Mouse (Mus musculus): Measurements from ENCODE around the gene Trp63. TPM values are rescaled to one million over a fixed set of nuclear protein-coding genes. Genes with fewer than 3 reads are reported as not detected.
"Not testable (repeated sequence)": the region's sequence is repeated elsewhere in the genome, so short reads cannot be mapped to it uniquely, and the experiment has no call there.

Gene Trp63
- 0.11 and 0.15 TPM in 2 replicates for total RNA-seq (2021)
- long read RNA-seq, experiment 1, full-length matches to known transcripts, result 1 of 1 reads
- long read RNA-seq, experiment 1, partial matches to known transcripts, result 0 of 1 reads
- long read RNA-seq, experiment 1, other reads (novel, unspliced or antisense), result 0 of 1 reads
- long read RNA-seq, experiment 2, result 0 reads

GRCm38 (mm10) chr16:25683531-25684248, at the start of gene Trp63:
Gene Trp63 (plus strand): TSS chr16:25683763.
- DNase-seq, result no peak

- not testable (repeated sequence) for DNase-seq
Measured at GRCm38 (mm10) chr16:25644716-25645115, 38.8 kb upstream of the Trp63 start.

- no peak for DNase-seq
Measured at GRCm38 (mm10) chr16:25660510-25661235, 22.9 kb upstream of the Trp63 start.

- no peak for DNase-seq
Measured at GRCm38 (mm10) chr16:25663116-25663515, 20.4 kb upstream of the Trp63 start.

GRCm38 (mm10) chr16:25673861-25674440, 9.6 kb upstream of the Trp63 start:
- no peak for DNase-seq

- no peak for DNase-seq
Measured at GRCm38 (mm10) chr16:25680369-25680768, 3.2 kb upstream of the Trp63 start.

GRCm38 (mm10) chr16:25682533-25682932, 1.0 kb upstream of the Trp63 start:
- DNase-seq, result no peak

GRCm38 (mm10) chr16:25684572-25684971, 1.0 kb downstream of the Trp63 start:
- DNase-seq, result no peak

- no peak for DNase-seq
Measured at GRCm38 (mm10) chr16:25690612-25691011, 7.0 kb downstream of the Trp63 start.

GRCm38 (mm10) chr16:25701252-25701651, 17.7 kb downstream of the Trp63 start:
- no peak for DNase-seq

GRCm38 (mm10) chr16:25706260-25706659, 22.7 kb downstream of the Trp63 start:
- DNase-seq, result no peak

- DNase-seq, result no peak
Measured at GRCm38 (mm10) chr16:25715790-25716189, 32.2 kb downstream of the Trp63 start.

GRCm38 (mm10) chr16:25723131-25723530, 39.6 kb downstream of the Trp63 start:
- no peak for DNase-seq

GRCm38 (mm10) chr16:25727001-25727400, 43.4 kb downstream of the Trp63 start:
- DNase-seq, result no peak

GRCm38 (mm10) chr16:25727957-25728506, 44.5 kb downstream of the Trp63 start:
- peak; percentile 4 for DNase-seq

GRCm38 (mm10) chr16:25736912-25737311, 53.3 kb downstream of the Trp63 start:
- DNase-seq, result no peak

- no peak for DNase-seq
Measured at GRCm38 (mm10) chr16:25737623-25738050, 54.1 kb downstream of the Trp63 start.

GRCm38 (mm10) chr16:25746807-25747206, 63.2 kb downstream of the Trp63 start:
- DNase-seq, result peak; percentile 5

- DNase-seq, result no peak
Measured at GRCm38 (mm10) chr16:25751866-25752265, 68.3 kb downstream of the Trp63 start.

- DNase-seq, result no peak
Measured at GRCm38 (mm10) chr16:25758108-25758507, 74.5 kb downstream of the Trp63 start.

GRCm38 (mm10) chr16:25765549-25765948, 82.0 kb downstream of the Trp63 start:
- no peak for DNase-seq

GRCm38 (mm10) chr16:25774611-25775010, 91.0 kb downstream of the Trp63 start:
- no peak for DNase-seq

GRCm38 (mm10) chr16:25777501-25777900, 93.9 kb downstream of the Trp63 start:
- no peak for DNase-seq

Measured in adrenal gland, postnatal 14 days (tissue).